Mouse (Mus musculus): ENCODE data around the gene Suz12. TPM values are rescaled to one million over a fixed set of nuclear protein-coding genes. Genes with fewer than 3 reads are reported as not detected.

Suz12 gene
- polyA plus RNA-seq, 1 experiment from 2014 or later: 14.2 TPM

GRCm38 (mm10) chr11:80043419-80043817 lies 50.5 kb downstream of the Suz12 start:
- no peaks in the 10 kb centered on the region for H3K4me1 ChIP-seq (replicated peaks; ENCODE audit: control insufficient read depth, insufficient read depth, low read length)
- H3K27me3 ChIP-seq (replicated peaks; ENCODE audit: control insufficient read depth, insufficient read depth, low read length): no peaks in the 10 kb centered on the region
- 87% methylated on average over 8 of the region's 8 CpGs for WGBS
- TF ChIP-seq CTCF (IDR thresholded peaks at IDR 0.05; ENCODE audit: low read depth): no peak
- no peaks in the 10 kb centered on the region for H3K9me3 ChIP-seq (ENCODE audit: control insufficient read depth)
- no peak overlapping the region for H3K4me3 ChIP-seq (ENCODE audit: low read depth, low read length)
- no peak overlapping the region for H3K27ac ChIP-seq (ENCODE audit: low read depth, low read length)
- H3K36me3 ChIP-seq (ENCODE audit: control insufficient read depth, insufficient read depth): peaks cover 11% of the 10 kb centered on the region
- H3K9ac ChIP-seq (ENCODE audit: low read depth, low read length): no peak overlapping the region
- no peak for ATAC-seq
- H3K4me2 ChIP-seq (replicated peaks; ENCODE audit: low read depth): no peak overlapping the region

- Histone ChIP-seq H3K9ac (ENCODE audit: low read depth, low read length) (no peak overlapping the region), H3K36me3 (ENCODE audit: control insufficient read depth, insufficient read depth) (peaks cover 15% of the 10 kb centered on the region), H3K27me3 (replicated peaks; ENCODE audit: control insufficient read depth, insufficient read depth, low read length) (no peaks in the 10 kb centered on the region), H3K27ac (ENCODE audit: low read depth, low read length) (no peak overlapping the region), H3K4me1 (replicated peaks; ENCODE audit: control insufficient read depth, insufficient read depth, low read length) (no peaks in the 10 kb centered on the region), H3K9me3 (ENCODE audit: control insufficient read depth) (no peaks in the 10 kb centered on the region), H3K4me2 (replicated peaks; ENCODE audit: low read depth) (no peak overlapping the region), H3K4me3 (ENCODE audit: low read depth, low read length) (no peak overlapping the region)
- no peak for TF ChIP-seq CTCF (IDR thresholded peaks at IDR 0.05; ENCODE audit: low read depth)
- 79% methylated on average over 7 of the region's 7 CpGs for WGBS
- ATAC-seq: no peak
These were observed 54.0 kb downstream of the Suz12 start for GRCm38 (mm10) chr11:80046856-80047255.

- H3K4me1 ChIP-seq (replicated peaks; ENCODE audit: control insufficient read depth, insufficient read depth, low read length): no peaks in the 10 kb centered on the region
- H3K9me3 ChIP-seq (ENCODE audit: control insufficient read depth): no peaks in the 10 kb centered on the region
- H3K27me3 ChIP-seq (replicated peaks; ENCODE audit: control insufficient read depth, insufficient read depth, low read length): no peaks in the 10 kb centered on the region
- TF ChIP-seq CTCF (IDR thresholded peaks at IDR 0.05; ENCODE audit: low read depth): no peak
- no peak overlapping the region for H3K27ac ChIP-seq (ENCODE audit: low read depth, low read length)
- ATAC-seq: no peak
- H3K4me3 ChIP-seq (ENCODE audit: low read depth, low read length): no peak overlapping the region
- no peak overlapping the region for H3K9ac ChIP-seq (ENCODE audit: low read depth, low read length)
- peaks cover 21% of the 10 kb centered on the region for H3K36me3 ChIP-seq (ENCODE audit: control insufficient read depth, insufficient read depth)
- 48% methylated on average over 2 of the region's 2 CpGs for WGBS
- H3K4me2 ChIP-seq (replicated peaks; ENCODE audit: low read depth): no peak overlapping the region
These were observed 57.2 kb downstream of the Suz12 start for GRCm38 (mm10) chr11:80050088-80050487.

- Histone ChIP-seq H3K9ac (ENCODE audit: low read depth, low read length) (no peak overlapping the region), H3K4me1 (replicated peaks; ENCODE audit: control insufficient read depth, insufficient read depth, low read length) (no peaks in the 10 kb centered on the region), H3K27me3 (replicated peaks; ENCODE audit: control insufficient read depth, insufficient read depth, low read length) (no peaks in the 10 kb centered on the region), H3K27ac (ENCODE audit: low read depth, low read length) (no peak overlapping the region), H3K4me3 (ENCODE audit: low read depth, low read length) (no peak overlapping the region), H3K9me3 (ENCODE audit: control insufficient read depth) (no peaks in the 10 kb centered on the region), H3K4me2 (replicated peaks; ENCODE audit: low read depth) (no peak overlapping the region), H3K36me3 (ENCODE audit: control insufficient read depth, insufficient read depth) (peaks cover 35% of the 10 kb centered on the region)
- no peak for TF ChIP-seq CTCF (IDR thresholded peaks at IDR 0.05; ENCODE audit: low read depth)
- 79% methylated on average over 7 of the region's 7 CpGs for WGBS
- ATAC-seq: no peak
These were observed 59.5 kb downstream of the Suz12 start for GRCm38 (mm10) chr11:80052456-80052855.

- no peaks in the 10 kb centered on the region for H3K27me3 ChIP-seq (replicated peaks; ENCODE audit: control insufficient read depth, insufficient read depth, low read length)
- peaks cover 40% of the 10 kb centered on the region for H3K36me3 ChIP-seq (ENCODE audit: control insufficient read depth, insufficient read depth)
- WGBS: 91% methylated on average over 5 of the region's 5 CpGs
- H3K4me1 ChIP-seq (replicated peaks; ENCODE audit: control insufficient read depth, insufficient read depth, low read length): no peaks in the 10 kb centered on the region
- no peak overlapping the region for H3K9ac ChIP-seq (ENCODE audit: low read depth, low read length)
- H3K4me2 ChIP-seq (replicated peaks; ENCODE audit: low read depth): no peak overlapping the region
- no peak for ATAC-seq
- no peak overlapping the region for H3K27ac ChIP-seq (ENCODE audit: low read depth, low read length)
- no peaks in the 10 kb centered on the region for H3K9me3 ChIP-seq (ENCODE audit: control insufficient read depth)
- no peak overlapping the region for H3K4me3 ChIP-seq (ENCODE audit: low read depth, low read length)
- no peak for TF ChIP-seq CTCF (IDR thresholded peaks at IDR 0.05; ENCODE audit: low read depth)
These were observed 60.3 kb downstream of the Suz12 start for GRCm38 (mm10) chr11:80053171-80053570.

- H3K27me3 ChIP-seq (replicated peaks; ENCODE audit: control insufficient read depth, insufficient read depth, low read length): no peaks in the 10 kb centered on the region
- no peak overlapping the region for H3K9ac ChIP-seq (ENCODE audit: low read depth, low read length)
- no peak overlapping the region for H3K4me3 ChIP-seq (ENCODE audit: low read depth, low read length)
- no peak for ATAC-seq
- H3K27ac ChIP-seq (ENCODE audit: low read depth, low read length): no peak overlapping the region
- peaks cover 39% of the 10 kb centered on the region for H3K36me3 ChIP-seq (ENCODE audit: control insufficient read depth, insufficient read depth)
- H3K9me3 ChIP-seq (ENCODE audit: control insufficient read depth): no peaks in the 10 kb centered on the region
- H3K4me2 ChIP-seq (replicated peaks; ENCODE audit: low read depth): no peak overlapping the region
- no peaks in the 10 kb centered on the region for H3K4me1 ChIP-seq (replicated peaks; ENCODE audit: control insufficient read depth, insufficient read depth, low read length)
- WGBS: 50% methylated on average over 4 of the region's 4 CpGs
- no peak for TF ChIP-seq CTCF (IDR thresholded peaks at IDR 0.05; ENCODE audit: low read depth)
These were observed 61.8 kb downstream of the Suz12 start for GRCm38 (mm10) chr11:80054659-80055058.

GRCm38 (mm10) chr11:80056141-80056540 lies 63.2 kb downstream of the Suz12 start:
- no peak overlapping the region for H3K4me2 ChIP-seq (replicated peaks; ENCODE audit: low read depth)
- H3K9ac ChIP-seq (ENCODE audit: low read depth, low read length): no peak overlapping the region
- WGBS: 91% methylated on average over 9 of the region's 9 CpGs
- no peak for ATAC-seq
- no peaks in the 10 kb centered on the region for H3K9me3 ChIP-seq (ENCODE audit: control insufficient read depth)
- no peaks in the 10 kb centered on the region for H3K4me1 ChIP-seq (replicated peaks; ENCODE audit: control insufficient read depth, insufficient read depth, low read length)
- H3K27ac ChIP-seq (ENCODE audit: low read depth, low read length): no peak overlapping the region
- no peaks in the 10 kb centered on the region for H3K27me3 ChIP-seq (replicated peaks; ENCODE audit: control insufficient read depth, insufficient read depth, low read length)
- peaks cover 49% of the 10 kb centered on the region for H3K36me3 ChIP-seq (ENCODE audit: control insufficient read depth, insufficient read depth)
- TF ChIP-seq CTCF (IDR thresholded peaks at IDR 0.05; ENCODE audit: low read depth): no peak
- H3K4me3 ChIP-seq (ENCODE audit: low read depth, low read length): no peak overlapping the region
